Mouse (Mus musculus) kidney, adult 11 months (tissue): ENCODE measurements around the gene Crybg2.

Experiments
- DNase-seq: peaks from one replicate; pipeline ENCODE4 v3.0.0; 2022

Gene Crybg2

GRCm38 (mm10) chr4:134058908-134059307 is 1.7 kb upstream of the Crybg2 start:
- no peak for DNase-seq

DNA sequence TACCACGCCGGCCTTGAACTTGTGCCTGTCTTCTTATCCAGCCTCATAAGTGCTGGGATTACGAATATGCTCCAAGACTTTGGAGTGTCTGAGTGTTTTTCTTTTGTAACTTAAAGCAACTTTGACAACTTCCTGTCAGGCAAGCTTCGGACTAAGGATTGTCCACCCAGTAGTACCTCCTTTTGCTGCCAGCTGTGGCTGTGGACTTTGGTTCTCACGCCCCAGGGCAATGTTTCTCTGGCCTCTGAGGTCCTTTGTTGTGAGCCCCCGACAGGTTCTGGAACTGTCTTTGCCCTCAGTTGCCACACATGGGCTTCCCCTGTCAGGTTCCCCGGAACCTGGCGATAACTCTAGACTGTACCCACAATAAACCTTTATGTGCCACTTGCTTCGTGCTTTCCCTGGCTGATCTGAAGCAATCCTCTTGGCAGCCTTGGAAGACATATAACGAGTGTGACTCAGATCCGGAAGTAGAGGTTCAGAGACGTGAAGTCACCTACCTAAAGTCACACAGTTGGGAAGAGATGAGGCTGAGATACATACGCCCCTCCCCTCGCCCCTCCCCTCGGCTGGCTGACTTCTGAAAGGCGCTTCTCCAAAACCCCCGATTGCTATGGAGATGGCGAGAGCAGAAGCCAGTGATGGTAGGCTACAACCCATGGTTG is 683 bp downstream of the Crybg2 start:
- DNase-seq: peak; percentile 40

GRCm38 (mm10) chr4:134061944-134062446 is 1.4 kb downstream of the Crybg2 start:
- no peak for DNase-seq

- no peak for DNase-seq
These were observed 1.9 kb downstream of the Crybg2 start for GRCm38 (mm10) chr4:134062561-134062960.

GRCm38 (mm10) chr4:134065431-134066004 is 4.9 kb downstream of the Crybg2 start:
- peak; percentile 27 for DNase-seq

DNA sequence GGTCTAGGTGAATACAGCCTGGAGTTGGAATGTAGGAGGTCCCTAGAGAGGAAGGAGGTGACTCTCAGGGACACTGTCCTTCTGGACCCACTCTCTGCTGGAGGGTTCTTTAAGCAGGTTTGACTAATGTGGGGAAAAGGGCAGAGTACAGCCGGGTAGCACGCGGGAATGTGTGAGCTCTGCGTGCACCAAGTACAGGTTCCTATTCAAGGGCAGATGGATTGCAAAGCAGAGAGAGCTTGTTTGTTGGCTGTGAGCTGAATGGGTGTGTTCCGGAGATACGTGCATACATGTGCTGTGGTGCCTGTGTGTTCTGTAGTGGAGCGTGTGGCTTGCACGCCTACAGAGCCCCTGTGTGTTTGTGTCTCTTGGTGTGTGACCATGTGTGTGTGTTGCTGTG is 6.8 kb downstream of the Crybg2 start:
- peak; percentile 65 for DNase-seq

- DNase-seq: no peak
These were observed 7.4 kb downstream of the Crybg2 start for GRCm38 (mm10) chr4:134067833-134068544.

DNA sequence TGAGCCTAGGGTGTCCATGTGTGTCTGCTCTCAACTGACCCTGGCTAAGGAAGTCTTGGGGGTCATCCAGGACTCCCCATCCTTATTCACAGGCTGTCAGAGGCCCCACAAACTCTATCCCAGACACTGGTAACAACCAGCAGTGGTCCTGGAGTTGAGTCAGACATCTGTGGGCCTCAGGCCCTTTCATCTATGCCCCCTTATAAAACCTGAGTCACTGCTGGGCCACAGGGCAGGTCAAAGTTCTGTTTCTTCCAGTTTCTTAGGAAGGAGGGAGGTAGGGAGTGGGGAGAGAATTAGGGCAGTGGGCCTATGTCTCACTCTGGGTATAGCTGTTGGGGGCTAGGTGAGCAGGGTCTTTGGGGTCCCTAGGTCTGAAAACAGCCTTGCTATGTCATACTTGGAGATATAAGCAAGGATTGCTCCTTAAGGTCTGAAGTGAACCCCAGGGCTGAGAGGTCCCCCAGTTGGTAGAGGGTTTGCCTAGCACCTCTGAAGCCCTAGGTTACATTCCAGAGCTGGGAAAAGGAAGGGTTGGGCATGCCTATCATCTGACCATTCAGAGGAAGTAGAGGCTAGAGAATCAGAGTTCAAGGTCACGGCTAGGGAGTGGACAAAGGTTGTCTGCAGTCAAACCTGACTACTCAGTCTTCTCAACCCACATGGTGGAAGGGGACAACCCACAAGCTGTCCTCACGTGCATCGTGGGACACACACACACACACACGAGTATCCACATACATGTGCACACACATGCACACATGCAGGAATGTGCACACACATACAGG is 8.4 kb downstream of the Crybg2 start:
- no peak for DNase-seq

- DNase-seq: peak; percentile 71
These were observed 18.1 kb downstream of the Crybg2 start for GRCm38 (mm10) chr4:134078694-134079093.

DNA sequence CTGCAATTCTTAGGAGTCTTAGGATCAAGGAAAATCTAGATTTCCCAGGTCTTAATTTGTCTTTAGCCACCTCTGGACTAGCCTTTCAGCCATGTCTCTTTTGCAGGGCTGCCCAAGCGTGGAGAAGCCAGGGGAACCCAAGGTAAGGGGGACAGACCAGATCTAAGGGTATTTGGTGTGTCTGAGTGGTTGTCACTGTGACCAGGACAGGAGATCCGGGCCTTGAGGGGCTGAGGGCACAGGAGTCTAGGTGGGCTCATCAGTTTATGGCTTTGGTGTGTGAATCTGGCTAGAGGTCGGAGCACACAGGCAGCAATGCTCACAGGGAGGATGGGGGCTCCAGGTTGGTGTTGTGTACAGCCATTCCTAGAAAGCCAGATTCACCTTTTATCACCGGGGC is 20.1 kb downstream of the Crybg2 start:
- DNase-seq: no peak

- peak; percentile 92 for DNase-seq
These were observed 21.2 kb downstream of the Crybg2 start for GRCm38 (mm10) chr4:134081730-134082386.

GRCm38 (mm10) chr4:134082460-134082859 is 21.8 kb downstream of the Crybg2 start:
- no peak for DNase-seq

GRCm38 (mm10) chr4:134084999-134085398 is 24.4 kb downstream of the Crybg2 start:
- no peak for DNase-seq

- DNase-seq: peak; percentile 45
These were observed 26.8 kb downstream of the Crybg2 start for GRCm38 (mm10) chr4:134087412-134087811.

DNA sequence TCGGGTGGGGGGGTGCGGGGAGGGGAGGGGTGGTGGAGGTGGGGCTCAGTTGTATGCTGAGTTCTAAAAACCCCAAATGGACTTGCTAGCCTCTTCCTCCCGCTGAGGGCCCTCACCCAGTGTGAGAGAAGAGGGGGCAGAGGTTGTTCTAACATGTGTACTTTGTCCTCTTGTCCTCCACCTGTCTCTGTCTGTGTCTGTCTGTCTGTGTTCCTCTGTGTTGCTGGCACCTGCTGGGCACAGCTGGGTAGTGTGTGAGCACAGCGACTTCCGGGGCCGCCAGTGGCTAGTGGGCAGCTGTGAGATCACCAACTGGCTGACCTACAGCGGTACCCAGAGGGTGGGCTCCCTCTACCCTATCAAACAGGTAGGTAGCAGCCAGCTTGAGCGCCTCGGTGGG is 28.4 kb downstream of the Crybg2 start:
- no peak for DNase-seq

GRCm38 (mm10) chr4:134090521-134091224 is 30.1 kb downstream of the Crybg2 start:
- DNase-seq: no peak

GRCm38 (mm10) chr4:134091225-134091529 is 30.6 kb downstream of the Crybg2 start:
- no peak for DNase-seq

DNA sequence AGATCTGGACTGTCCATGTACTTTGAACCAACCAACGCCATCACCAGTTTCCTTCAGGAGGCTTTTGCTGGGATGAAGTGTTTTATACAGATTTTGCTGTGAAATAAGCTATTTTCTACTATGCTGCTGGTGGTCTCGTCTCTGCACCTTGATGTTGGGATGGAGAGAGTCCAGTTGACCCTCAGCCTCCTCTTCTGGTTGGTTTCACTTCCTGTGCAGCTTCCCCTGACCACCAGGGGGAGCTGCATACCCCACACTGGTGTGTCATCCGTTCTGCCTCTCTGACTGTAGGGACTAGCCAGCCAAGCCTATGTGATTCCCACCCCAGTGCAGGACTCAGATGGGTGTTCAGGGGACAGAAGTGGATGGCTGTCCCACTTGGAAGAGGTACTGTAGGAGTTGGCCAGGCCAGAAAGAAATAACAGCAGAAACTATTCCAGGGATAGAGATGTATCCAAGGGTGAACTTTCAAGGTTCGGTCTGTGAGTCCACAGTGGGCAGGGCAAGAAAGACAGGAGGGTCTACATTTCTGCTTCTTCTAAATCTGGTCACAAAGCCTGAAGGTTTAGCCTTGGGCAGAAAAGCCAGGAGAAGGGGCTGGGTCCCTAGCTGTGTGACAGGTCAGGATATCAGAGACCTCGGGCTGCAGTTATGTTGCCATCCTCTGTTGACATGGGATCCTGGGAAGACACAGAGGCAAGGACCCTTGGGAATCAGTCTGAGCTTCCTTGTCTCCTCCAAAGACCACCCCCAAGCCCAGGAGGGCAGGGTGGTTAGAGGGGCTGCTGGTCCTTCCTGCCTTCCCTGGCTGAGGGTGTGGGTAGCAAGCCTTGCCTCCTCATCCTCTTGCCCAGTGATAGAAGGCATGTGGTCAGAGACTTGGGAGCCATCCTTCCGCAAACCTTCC is 32.0 kb downstream of the Crybg2 start:
- DNase-seq: peak; percentile 32

GRCm38 (mm10) chr4:134094004-134094564 is 33.5 kb downstream of the Crybg2 start:
- DNase-seq: no peak

GRCm38 (mm10) chr4:134094923-134095547 is 34.4 kb downstream of the Crybg2 start, which contains the start of gene Cd52:
TSS of gene Cd52 (minus strand) at chr4:134095082.
- no peak for DNase-seq
